Mouse (Mus musculus) ES-Bruce4 (cell line): ENCODE measurements around the gene Cbx7.

Experiments
- CTCF ChIP-seq: IDR thresholded peaks from one replicate; pipeline ENCODE4 v1.8.1; 2011; ENCODE audit warnings: low read depth, low read length
- EP300 ChIP-seq: IDR thresholded peaks from 2 replicates; pipeline ENCODE4 v1.6.1; 2011; ENCODE audit warnings: low read depth, low read length; ENCODE audit not compliant: insufficient read depth
- POLR2A ChIP-seq: IDR thresholded peaks from one replicate; pipeline ENCODE4 v1.8.1; 2011; ENCODE audit warnings: low read length; ENCODE audit not compliant: insufficient read depth

- no peak for TF ChIP-seq POLR2A
- no peak for TF ChIP-seq CTCF
- no peak for TF ChIP-seq EP300
Measured at GRCm38 (mm10) chr15:79933052-79933669, 37.8 kb downstream of the Cbx7 start.
